Mouse (Mus musculus): ENCODE results near the gene Ipo4.
A peak's percentile ranks its signal among the peaks of the same experiment; 100 is the strongest.

Ipo4 gene

GRCm38 (mm10) chr14:55629312-55629711, 6.4 kb downstream of the Ipo4 start:
- peak; percentile 25 for DNase-seq (ENCODE audit: inconsistent ontology term)

DNA sequence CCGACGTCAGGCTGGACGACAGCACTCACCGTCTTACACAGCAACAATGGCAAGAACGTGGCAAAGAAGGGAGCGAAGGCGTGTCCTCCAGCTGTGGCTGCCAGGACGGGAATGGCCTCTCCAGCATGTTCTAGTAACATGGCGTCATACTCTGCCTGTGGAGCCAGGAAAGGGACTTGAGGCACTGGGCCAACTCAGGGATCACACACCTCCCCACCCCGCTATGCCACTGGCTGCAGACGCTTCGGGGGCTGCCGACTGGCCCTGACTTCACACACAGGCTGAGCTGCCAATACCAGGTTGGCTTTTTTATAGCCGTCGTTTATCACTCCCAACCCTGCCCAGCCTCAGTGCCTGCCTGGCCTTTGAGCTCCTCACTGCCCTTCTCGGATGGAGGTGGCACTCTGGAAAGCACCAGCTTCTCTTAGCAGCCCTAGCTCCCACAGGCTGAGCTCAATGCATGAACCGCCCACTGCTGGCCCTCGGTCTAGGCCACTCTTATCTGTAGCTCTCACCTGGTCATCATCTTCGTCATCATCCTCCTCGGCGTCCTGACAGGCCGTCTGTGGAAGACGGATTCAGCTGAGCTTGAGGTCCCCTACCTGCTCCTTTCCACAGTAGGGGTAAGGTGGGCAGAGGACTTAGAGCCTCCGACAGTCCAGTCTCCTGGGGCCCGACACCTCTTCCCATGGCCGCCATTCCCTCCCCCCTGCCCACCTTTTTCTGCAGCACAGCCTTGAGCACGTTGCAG, 7.5 kb downstream of the Ipo4 start:
- DNase-seq (ENCODE audit: inconsistent ontology term) = no peak

GRCm38 (mm10) chr14:55618486-55619195, 17.1 kb downstream of the Ipo4 start:
- no peak for DNase-seq (ENCODE audit: inconsistent ontology term)

DNA sequence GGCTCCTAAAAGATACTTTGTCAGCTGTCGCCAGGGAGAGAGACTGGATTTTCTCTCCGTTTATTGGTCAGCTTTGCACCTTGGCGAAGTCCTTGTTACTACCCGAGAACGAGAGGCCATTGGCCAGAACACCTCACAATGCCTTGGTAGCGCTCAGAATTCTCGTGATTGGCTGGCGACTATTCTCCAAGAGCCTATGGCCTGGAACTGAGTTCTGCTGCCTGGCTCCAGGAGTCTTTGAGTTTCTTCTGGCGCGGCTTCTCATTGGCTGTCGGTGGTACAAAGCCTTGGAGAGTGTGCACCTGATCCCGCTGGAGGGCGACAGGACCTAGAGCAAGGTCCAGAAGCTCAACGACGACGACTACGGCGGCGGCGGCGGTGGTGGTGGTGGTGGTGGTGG, 17.9 kb downstream of the Ipo4 start, which contains the start of gene Rec8:
Gene Rec8 (plus strand): TSS at position 216 of the 400 bp plus-strand sequence.
- DNase-seq (ENCODE audit: inconsistent ontology term) = peak; percentile 60

DNA sequence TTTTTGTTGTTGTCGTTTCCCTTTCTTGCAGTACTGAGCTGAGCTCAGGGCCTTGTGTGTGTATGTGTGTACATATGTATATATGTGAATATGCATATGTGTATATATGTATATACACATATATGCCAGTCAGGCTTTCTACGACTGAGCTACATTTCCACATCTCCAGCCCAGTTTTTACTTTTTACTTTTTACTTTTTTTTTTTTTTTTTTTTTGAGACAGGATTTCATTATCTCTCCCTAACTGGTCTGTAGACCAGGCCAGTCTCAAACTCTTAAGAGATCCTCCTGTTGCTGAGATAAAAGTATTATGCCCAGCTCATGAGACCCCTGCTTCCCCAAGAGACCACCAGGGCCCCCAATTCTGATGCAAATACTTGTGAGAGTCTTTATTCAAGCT, 18.9 kb downstream of the Ipo4 start:
- no peak for DNase-seq (ENCODE audit: inconsistent ontology term)

- no peak for DNase-seq (ENCODE audit: inconsistent ontology term)
Observed at GRCm38 (mm10) chr14:55615876-55616275, 19.9 kb downstream of the Ipo4 start.

DNA sequence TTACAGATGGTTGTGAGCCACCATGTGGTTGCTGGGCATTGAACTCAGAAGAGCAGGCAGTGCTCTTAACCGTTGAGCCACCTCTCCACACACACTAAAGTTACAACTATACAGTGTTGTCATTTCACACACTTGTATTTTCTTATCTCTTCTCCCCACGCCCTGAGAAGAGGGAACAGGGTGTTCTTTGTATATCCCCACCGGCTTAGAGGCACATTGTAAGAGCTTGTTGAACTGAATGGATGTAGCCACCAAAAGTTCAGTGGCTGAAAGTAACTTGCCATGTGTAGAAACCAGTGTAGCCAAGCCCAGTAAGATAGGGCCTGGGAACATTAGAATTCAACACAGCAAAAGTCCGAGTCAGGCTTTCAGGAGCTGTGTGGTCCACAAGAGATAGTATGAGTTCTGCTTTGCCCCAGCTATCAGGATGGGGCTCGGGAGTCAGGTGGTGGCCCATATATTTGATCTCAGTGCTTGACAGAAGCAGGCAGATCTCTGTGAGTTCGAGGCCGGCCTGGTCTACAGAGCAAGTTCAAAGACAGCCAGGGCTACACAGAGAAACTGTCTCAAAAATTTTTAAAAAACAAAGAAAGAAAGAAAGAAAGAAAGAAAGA, 21.1 kb downstream of the Ipo4 start:
- DNase-seq (ENCODE audit: inconsistent ontology term) = no peak

- no peak for DNase-seq (ENCODE audit: inconsistent ontology term)
Observed at GRCm38 (mm10) chr14:55613346-55613745, 22.4 kb downstream of the Ipo4 start.

GRCm38 (mm10) chr14:55608339-55608738, 27.4 kb downstream of the Ipo4 start:
- no peak for DNase-seq (ENCODE audit: inconsistent ontology term)

GRCm38 (mm10) chr14:55605743-55606459, 29.9 kb downstream of the Ipo4 start:
- DNase-seq (ENCODE audit: inconsistent ontology term) = no peak

GRCm38 (mm10) chr14:55604823-55605222, 30.9 kb downstream of the Ipo4 start:
- no peak for DNase-seq (ENCODE audit: inconsistent ontology term)

- DNase-seq (ENCODE audit: inconsistent ontology term) = peak; percentile 86
Observed at GRCm38 (mm10) chr14:55603633-55604576, 31.9 kb downstream of the Ipo4 start.

- DNase-seq (ENCODE audit: inconsistent ontology term) = no peak
Observed at GRCm38 (mm10) chr14:55603271-55603632, 32.5 kb downstream of the Ipo4 start, which contains the start of gene Irf9. TSS of gene Irf9 (plus strand) at chr14:55603571.

GRCm38 (mm10) chr14:55598521-55599390, 37.0 kb downstream of the Ipo4 start:
- DNase-seq (ENCODE audit: inconsistent ontology term) = no peak

DNA sequence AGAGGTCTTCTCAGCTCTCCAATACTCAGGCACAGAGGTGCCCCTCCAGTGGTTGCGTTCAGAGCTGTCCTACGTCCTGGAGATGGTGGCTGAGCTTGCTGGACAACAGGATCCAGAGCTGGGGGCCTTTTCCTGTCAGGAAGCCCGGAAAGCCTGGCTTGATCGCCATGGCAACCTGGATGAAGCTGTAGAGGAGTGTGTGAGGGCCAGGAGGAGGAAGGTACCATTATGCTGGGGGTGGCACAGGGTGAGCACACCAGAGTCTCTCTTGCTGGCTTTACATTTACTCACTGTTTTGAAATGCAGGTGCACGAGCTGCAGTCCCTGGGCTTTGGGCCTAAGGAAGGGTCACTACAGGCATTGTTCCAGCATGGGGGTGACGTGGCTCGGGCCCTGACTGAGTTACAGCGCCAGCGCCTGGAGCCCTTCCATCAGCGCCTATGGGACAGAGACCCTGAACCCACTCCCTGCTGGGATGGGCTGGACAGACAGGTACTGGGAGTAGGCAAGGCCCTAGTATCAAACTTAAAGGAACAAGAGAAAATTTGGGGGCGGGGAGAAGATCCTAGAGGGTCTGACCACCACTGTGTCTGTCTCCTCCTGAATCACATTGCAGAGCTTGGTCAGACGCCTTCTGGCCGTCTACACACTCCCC, 39.6 kb downstream of the Ipo4 start:
- DNase-seq (ENCODE audit: inconsistent ontology term) = no peak

DNA sequence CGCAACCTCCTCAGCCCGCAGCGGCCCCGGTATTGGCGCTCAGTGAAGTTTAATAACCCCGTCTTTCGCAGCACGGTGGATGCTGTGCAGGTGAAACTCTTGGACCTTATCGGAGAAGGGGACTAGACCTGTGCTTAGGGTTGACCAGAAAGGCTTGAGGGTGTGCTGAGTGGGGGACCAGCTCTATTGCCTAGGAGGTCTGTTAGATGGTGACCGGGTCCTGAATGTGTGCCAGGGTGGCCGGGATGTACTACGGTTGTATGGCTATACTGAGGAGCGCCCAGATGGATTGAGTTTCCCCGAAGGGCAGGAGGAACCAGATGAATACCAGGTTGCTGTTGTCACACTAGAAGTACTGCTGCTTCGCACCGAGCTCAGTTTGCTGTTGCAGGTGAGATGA, 43.5 kb downstream of the Ipo4 start:
- no peak for DNase-seq (ENCODE audit: inconsistent ontology term)

DNA sequence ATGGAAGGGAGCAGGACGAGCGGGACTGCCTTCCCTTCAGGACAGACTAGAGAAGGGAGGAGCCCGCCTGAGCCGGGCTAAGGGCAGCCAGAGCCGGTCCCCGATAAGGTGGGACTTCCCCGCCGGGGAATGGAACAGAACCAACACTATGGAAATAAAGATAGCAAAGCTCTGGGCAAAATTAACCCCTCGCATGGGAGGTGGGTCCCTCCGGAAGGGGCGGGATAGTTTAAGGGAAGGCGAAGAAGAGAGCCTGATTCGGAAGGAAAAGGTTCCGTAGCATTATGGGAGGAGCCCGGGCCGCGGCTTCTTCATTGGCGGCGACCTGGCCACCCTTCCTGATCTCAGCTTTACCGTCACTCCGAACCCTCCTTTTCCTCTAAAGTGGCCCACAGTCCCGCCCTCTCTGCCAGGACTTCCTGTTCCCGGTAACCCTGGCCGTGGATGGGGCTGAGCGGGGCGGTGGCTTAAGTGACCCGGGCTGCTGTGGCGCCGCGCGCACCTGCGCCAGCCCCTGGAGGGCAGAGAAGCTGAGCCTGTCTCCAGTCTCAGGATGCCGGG, 44.3 kb downstream of the Ipo4 start, which contains the start of gene Rnf31:
Gene Rnf31 (plus strand): TSS at position 378 of the 561 bp plus-strand sequence.
- peak; percentile 97 for DNase-seq (ENCODE audit: inconsistent ontology term)

GRCm38 (mm10) chr14:55590748-55591330, 44.9 kb downstream of the Ipo4 start, which contains the start of gene Psme2:
TSS of gene Psme2 (minus strand) at chr14:55591113.
- DNase-seq (ENCODE audit: inconsistent ontology term) = peak; percentile 99
